Mouse (Mus musculus) limb, embryonic 11.5 days (tissue): ENCODE results near the gene Gpr107. TPM values are rescaled to one million over a fixed set of nuclear protein-coding genes. Genes with fewer than 3 reads are reported as not detected.

ENCODE experiments used
- ATAC-seq: fragments of 200-750 bp; cut with Nextera tagmentation; 2 replicates; pipeline ENCODE4 v1.8.0; 2017; ENCODE audit warnings: low read depth; ENCODE audit not compliant: insufficient number of reproducible peaks, low FRiP score, low TSS enrichment
- DNase-seq: peaks from one replicate; pipeline ENCODE4 v3.0.0-alpha.2; 2015; ENCODE audit warnings: low spot score
- H3K27ac ChIP-seq: fragments of 300-500 bp; sonication (generic); replicated peaks from 2 replicates; pipeline ENCODE4 v1.5.1; 2014; ENCODE audit warnings: low read depth, mild to moderate bottlenecking, low read length
- H3K27me3 ChIP-seq: fragments of 300-500 bp; sonication (generic); 2 replicates; pipeline ENCODE4 v1.6.1; 2014; ENCODE audit warnings: mild to moderate bottlenecking, low read length, mixed read lengths; ENCODE audit not compliant: control insufficient read depth, insufficient read depth
- H3K36me3 ChIP-seq: fragments of 300-500 bp; sonication (generic); 2 replicates; pipeline ENCODE4 v1.6.1; 2014; ENCODE audit warnings: mild to moderate bottlenecking, low read length, moderate library complexity, mixed read lengths; ENCODE audit not compliant: control insufficient read depth, insufficient read depth
- H3K4me1 ChIP-seq: fragments of 300-500 bp; sonication (generic); 2 replicates; pipeline ENCODE4 v1.6.1; 2014; ENCODE audit warnings: low read length, mixed read lengths; ENCODE audit not compliant: control insufficient read depth, insufficient read depth
- H3K4me2 ChIP-seq: fragments of 300-500 bp; sonication (generic); 2 replicates; pipeline ENCODE4 v1.6.1; 2014; ENCODE audit warnings: low read depth, mild to moderate bottlenecking, moderate library complexity; ENCODE audit not compliant: severe bottlenecking
- H3K4me3 ChIP-seq: fragments of 300-500 bp; sonication (generic); 2 replicates; pipeline ENCODE4 v1.5.1; 2014; ENCODE audit warnings: low read depth, low read length
- H3K9ac ChIP-seq: fragments of 300-500 bp; sonication (generic); 2 replicates; pipeline ENCODE4 v1.6.1; 2014; ENCODE audit warnings: mild to moderate bottlenecking, low read length
- H3K9me3 ChIP-seq: fragments of 300-500 bp; sonication (generic); 2 replicates; pipeline ENCODE4 v1.6.1; 2016; ENCODE audit warnings: low read length; ENCODE audit not compliant: control insufficient read depth
- WGBS: fragments of 180-500 bp; shearing (Covaris S2); extraction: QIAGEN DNeasy Blood & Tissue Kit; methylation state at CpG from one replicate; pipeline ENCODE4 v1.1.7; 2014; 5-methylcytosine and 5-hydroxymethylcytosine counted together
- polyA plus RNA-seq: library from polyadenylated mRNA; unstranded; fragments of >200 nt; fragmentation: Nextera tagmentation; extraction: Ambion mirVana; gene quantifications from 2 replicates; pipeline ENCODE4 v1.2.1, GENCODE M21; 2014

Gene Gpr107
- 23.8 and 26.9 TPM in 2 replicates for polyA plus RNA-seq

- Histone ChIP-seq H3K4me3 (peak within 1 kb of the TSS; percentile 89), H3K27ac (peak within 1 kb of the TSS; percentile 31; the same call in 1 of the 2 replicates), H3K9ac (peak within 1 kb of the TSS; percentile 82), H3K9me3 (no peaks in the 10 kb centered on the region), H3K4me2 (peak within 1 kb of the TSS; percentile 59), H3K36me3 (no peaks in the 10 kb centered on the region), H3K4me1 (peaks cover 8% of the 10 kb centered on the region; the same call in 1 of the 2 replicates), H3K27me3 (no peaks in the 10 kb centered on the region)
- under 1% methylated on average over 53 of the region's 53 CpGs for WGBS
- peak; percentile 86 for ATAC-seq
- DNase-seq = peak; percentile 94
These were observed at the start of gene Gpr107 for GRCm38 (mm10) chr2:31151892-31152812. Gpr107 (plus strand) TSS chr2:31152316.

- Histone ChIP-seq H3K4me3 (no peak overlapping the region), H3K27ac (no peak overlapping the region), H3K4me1 (peaks cover 7% of the 10 kb centered on the region; the same call in 1 of the 2 replicates), H3K27me3 (no peaks in the 10 kb centered on the region), H3K36me3 (no peaks in the 10 kb centered on the region), H3K9me3 (no peaks in the 10 kb centered on the region), H3K9ac (no peak overlapping the region), H3K4me2 (no peak overlapping the region)
- no peak for DNase-seq
- WGBS = 79% methylated on average over 8 of the region's 8 CpGs
- ATAC-seq = no peak
These were observed 48.8 kb upstream of the Gpr107 start for GRCm38 (mm10) chr2:31103321-31103720.

GRCm38 (mm10) chr2:31105279-31105678 is 46.8 kb upstream of the Gpr107 start:
- H3K9ac ChIP-seq = no peak overlapping the region
- H3K36me3 ChIP-seq = no peaks in the 10 kb centered on the region
- no peak for ATAC-seq
- H3K4me1 ChIP-seq = peaks cover 7% of the 10 kb centered on the region; the same call in 1 of the 2 replicates
- DNase-seq = no peak
- H3K4me2 ChIP-seq = no peak overlapping the region
- WGBS = 86% methylated on average over 3 of the region's 3 CpGs
- H3K9me3 ChIP-seq = no peaks in the 10 kb centered on the region; the same call in 1 of the 2 replicates
- no peak overlapping the region for H3K27ac ChIP-seq
- no peaks in the 10 kb centered on the region for H3K27me3 ChIP-seq
- no peak overlapping the region for H3K4me3 ChIP-seq

- Histone ChIP-seq H3K27me3 (no peaks in the 10 kb centered on the region), H3K4me1 (peaks cover 7% of the 10 kb centered on the region; the same call in 1 of the 2 replicates), H3K27ac (no peak overlapping the region), H3K36me3 (no peaks in the 10 kb centered on the region), H3K4me3 (no peak overlapping the region), H3K9ac (no peak overlapping the region), H3K9me3 (no peaks in the 10 kb centered on the region; the same call in 1 of the 2 replicates), H3K4me2 (no peak overlapping the region)
- ATAC-seq (no peak), DNase-seq (no peak)
- WGBS = 94% methylated on average over 3 of the region's 3 CpGs
These were observed 46.1 kb upstream of the Gpr107 start for GRCm38 (mm10) chr2:31106004-31106403.

- no peak for ATAC-seq
- Histone ChIP-seq H3K4me3 (no peak overlapping the region), H3K4me2 (no peak overlapping the region)
These were observed 45.3 kb upstream of the Gpr107 start for GRCm38 (mm10) chr2:31106621-31107320.

GRCm38 (mm10) chr2:31108186-31108585 is 43.9 kb upstream of the Gpr107 start:
- no peak overlapping the region for H3K9ac ChIP-seq
- H3K27me3 ChIP-seq = no peaks in the 10 kb centered on the region
- no peak overlapping the region for H3K27ac ChIP-seq
- no peak overlapping the region for H3K4me3 ChIP-seq
- no peak overlapping the region for H3K4me2 ChIP-seq
- no peaks in the 10 kb centered on the region; the same call in 1 of the 2 replicates for H3K9me3 ChIP-seq
- 83% methylated on average over 6 of the region's 6 CpGs for WGBS
- DNase-seq (no peak), ATAC-seq (no peak)
- peaks cover 7% of the 10 kb centered on the region; the same call in 1 of the 2 replicates for H3K4me1 ChIP-seq
- no peaks in the 10 kb centered on the region for H3K36me3 ChIP-seq

More at GRCm38 (mm10) chr2:31106621-31107320, 45.3 kb upstream of the Gpr107 start:
- Histone ChIP-seq H3K4me1 (peaks cover 7% of the 10 kb centered on the region; the same call in 1 of the 2 replicates), H3K27ac (no peak overlapping the region), H3K9me3 (no peaks in the 10 kb centered on the region; the same call in 1 of the 2 replicates), H3K27me3 (no peaks in the 10 kb centered on the region), H3K36me3 (no peaks in the 10 kb centered on the region), H3K9ac (no peak overlapping the region; the same call in 1 of the 2 replicates)
- DNase-seq = no peak
- 47% methylated on average over 11 of the region's 11 CpGs for WGBS

- no peak overlapping the region for H3K4me2 ChIP-seq
- 79% methylated on average over 12 of the region's 12 CpGs for WGBS
- no peak overlapping the region for H3K27ac ChIP-seq
- no peak overlapping the region for H3K9ac ChIP-seq
- H3K9me3 ChIP-seq = no peaks in the 10 kb centered on the region; the same call in 1 of the 2 replicates
- H3K27me3 ChIP-seq = no peaks in the 10 kb centered on the region
- peaks cover 8% of the 10 kb centered on the region for H3K4me1 ChIP-seq
- ATAC-seq (no peak), DNase-seq (no peak)
- H3K4me3 ChIP-seq = no peak overlapping the region
- H3K36me3 ChIP-seq = no peaks in the 10 kb centered on the region
These were observed 42.1 kb upstream of the Gpr107 start for GRCm38 (mm10) chr2:31109960-31110548.

GRCm38 (mm10) chr2:31111685-31112084 is 40.4 kb upstream of the Gpr107 start:
- no peak overlapping the region for H3K27ac ChIP-seq
- H3K27me3 ChIP-seq = no peaks in the 10 kb centered on the region
- H3K4me3 ChIP-seq = no peak overlapping the region
- H3K4me1 ChIP-seq = peaks cover 20% of the 10 kb centered on the region
- no peak overlapping the region for H3K9ac ChIP-seq
- ATAC-seq = no peak
- WGBS = 70% methylated on average over 6 of the region's 6 CpGs
- H3K4me2 ChIP-seq = no peak overlapping the region
- no peaks in the 10 kb centered on the region; the same call in 1 of the 2 replicates for H3K9me3 ChIP-seq
- DNase-seq = no peak
- H3K36me3 ChIP-seq = no peaks in the 10 kb centered on the region
